Mouse (Mus musculus) heart, embryonic 16.5 days (tissue): ENCODE results near the gene Polr2e. TPM values are rescaled to one million over a fixed set of nuclear protein-coding genes. Genes with fewer than 3 reads are reported as not detected.

Experiments
- ATAC-seq: fragments of 200-750 bp; cut with Nextera tagmentation; replicated peaks from 2 replicates; pipeline ENCODE4 v1.8.0; 2017; ENCODE audit warnings: moderate number of reproducible peaks; ENCODE audit not compliant: insufficient read depth, low FRiP score; ENCODE audit errors: extremely low read depth
- H3K27ac ChIP-seq: fragments of 300-500 bp; sonication (generic); 2 replicates; pipeline ENCODE4 v1.5.1; 2014; ENCODE audit warnings: mild to moderate bottlenecking, low read length, control low read depth, moderate library complexity
- H3K27me3 ChIP-seq: fragments of 300-500 bp; sonication (generic); 2 replicates; pipeline ENCODE4 v1.6.1; 2014; ENCODE audit warnings: low read length, mixed read lengths; ENCODE audit not compliant: control insufficient read depth, insufficient read depth
- H3K36me3 ChIP-seq: fragments of 300-500 bp; sonication (generic); 2 replicates; pipeline ENCODE4 v1.6.1; 2014; ENCODE audit not compliant: control insufficient read depth, insufficient read depth
- H3K4me1 ChIP-seq: fragments of 300-500 bp; sonication (generic); 2 replicates; pipeline ENCODE4 v1.6.1; 2014; ENCODE audit warnings: low read length, mixed read lengths; ENCODE audit not compliant: control insufficient read depth, insufficient read depth
- H3K4me2 ChIP-seq: fragments of 300-500 bp; sonication (generic); 2 replicates; pipeline ENCODE4 v1.6.1; 2014; ENCODE audit warnings: low read depth, mild to moderate bottlenecking, control low read depth, low read length
- H3K4me3 ChIP-seq: fragments of 300-500 bp; sonication (generic); 2 replicates; pipeline ENCODE4 v1.5.1; 2014; ENCODE audit warnings: mild to moderate bottlenecking, control low read depth, low read length
- H3K9ac ChIP-seq: fragments of 300-500 bp; sonication (generic); 2 replicates; pipeline ENCODE4 v1.6.1; 2014; ENCODE audit warnings: low read length, control low read depth
- H3K9me3 ChIP-seq: fragments of 300-500 bp; sonication (generic); replicated peaks from 2 replicates; pipeline ENCODE4 v1.6.1; 2016; ENCODE audit warnings: low read length; ENCODE audit not compliant: control insufficient read depth
- WGBS: fragments of 180-500 bp; shearing (Covaris S2); extraction: QIAGEN DNeasy Blood & Tissue Kit; methylation state at CpG from one replicate; pipeline ENCODE4 v1.1.7; 2014; 5-methylcytosine and 5-hydroxymethylcytosine counted together
- polyA plus RNA-seq: library from polyadenylated mRNA; unstranded; fragments of >200 nt; fragmentation: Nextera tagmentation; extraction: Ambion mirVana; gene quantifications from 2 replicates; pipeline ENCODE4 v1.2.1, GENCODE M21; 2015

Gene Polr2e
- polyA plus RNA-seq, 1 experiment from 2014 or later = 136 TPM

GRCm38 (mm10) chr10:79996272-79997033 is 43.1 kb downstream of the Polr2e start, which contains the start of gene Abca7:
Gene Abca7, plus strand, starts transcription at chr10:79996494.
- H3K9ac ChIP-seq = peak within 1 kb of the TSS; percentile 78
- H3K27ac ChIP-seq = peak within 1 kb of the TSS; percentile 71
- H3K9me3 ChIP-seq = peaks cover 3% of the 10 kb centered on the region
- peak within 1 kb of the TSS; percentile 68 for H3K4me3 ChIP-seq
- ATAC-seq = peak; percentile 86
- H3K27me3 ChIP-seq = no peaks in the 10 kb centered on the region
- WGBS = under 1% methylated on average over 34 of the region's 34 CpGs
- peaks cover 29% of the 10 kb centered on the region for H3K36me3 ChIP-seq
- peak within 1 kb of the TSS; percentile 89 for H3K4me2 ChIP-seq
- peaks cover 18% of the 10 kb centered on the region for H3K4me1 ChIP-seq

GRCm38 (mm10) chr10:79995636-79996035 is 44.0 kb downstream of the Polr2e start:
- 67% methylated on average over 1 of the region's 1 CpGs for WGBS
- H3K4me2 ChIP-seq = no peak overlapping the region
- peaks cover 37% of the 10 kb centered on the region for H3K36me3 ChIP-seq
- no peak overlapping the region for H3K9ac ChIP-seq
- no peak for ATAC-seq
- H3K4me3 ChIP-seq = no peak overlapping the region
- peak overlapping the region; percentile 55 for H3K27ac ChIP-seq
- no peaks in the 10 kb centered on the region for H3K27me3 ChIP-seq
- peaks cover 3% of the 10 kb centered on the region for H3K9me3 ChIP-seq
- H3K4me1 ChIP-seq = peaks cover 18% of the 10 kb centered on the region

- Histone ChIP-seq H3K9ac (no peak overlapping the region), H3K36me3 (peaks cover 37% of the 10 kb centered on the region)
- WGBS = 70% methylated on average over 16 of the region's 16 CpGs
Observed at GRCm38 (mm10) chr10:79994397-79995115, 45.0 kb downstream of the Polr2e start.

GRCm38 (mm10) chr10:79991548-79991947 is 48.0 kb downstream of the Polr2e start:
- no peak overlapping the region for H3K9ac ChIP-seq
- H3K36me3 ChIP-seq = peaks cover 37% of the 10 kb centered on the region
- H3K4me1 ChIP-seq = peaks cover 32% of the 10 kb centered on the region
- H3K9me3 ChIP-seq = peaks cover 3% of the 10 kb centered on the region
- H3K4me3 ChIP-seq = no peak overlapping the region
- no peak for ATAC-seq
- H3K4me2 ChIP-seq = no peak overlapping the region
- no peak overlapping the region for H3K27ac ChIP-seq
- no peaks in the 10 kb centered on the region for H3K27me3 ChIP-seq
- WGBS = 82% methylated on average over 6 of the region's 6 CpGs

More at GRCm38 (mm10) chr10:79994397-79995115, 45.0 kb downstream of the Polr2e start:
- peaks cover 21% of the 10 kb centered on the region for H3K4me1 ChIP-seq
- H3K27me3 ChIP-seq = no peaks in the 10 kb centered on the region
- H3K9me3 ChIP-seq = peaks cover 3% of the 10 kb centered on the region
- peak overlapping the region; percentile 30; the same call in 1 of the 2 replicates for H3K27ac ChIP-seq
- H3K4me2 ChIP-seq = no peak overlapping the region
- no peak for ATAC-seq
- H3K4me3 ChIP-seq = no peak overlapping the region

- H3K9ac ChIP-seq = no peak overlapping the region
- H3K4me2 ChIP-seq = no peak overlapping the region
- WGBS = 74% methylated on average over 12 of the region's 12 CpGs
- H3K36me3 ChIP-seq = peaks cover 37% of the 10 kb centered on the region
- H3K4me1 ChIP-seq = peaks cover 37% of the 10 kb centered on the region
- no peak overlapping the region for H3K27ac ChIP-seq
- no peaks in the 10 kb centered on the region for H3K27me3 ChIP-seq
- H3K9me3 ChIP-seq = peaks cover 3% of the 10 kb centered on the region
- no peak overlapping the region for H3K4me3 ChIP-seq
- no peak for ATAC-seq
Observed at GRCm38 (mm10) chr10:79991099-79991498, 48.5 kb downstream of the Polr2e start.

GRCm38 (mm10) chr10:79989870-79990269 is 49.7 kb downstream of the Polr2e start:
- Histone ChIP-seq H3K27ac (peak overlapping the region; percentile 98; the same call in 1 of the 2 replicates), H3K36me3 (peaks cover 34% of the 10 kb centered on the region), H3K4me2 (peak overlapping the region; percentile 81), H3K9me3 (peaks cover 3% of the 10 kb centered on the region), H3K9ac (peak overlapping the region; percentile 95), H3K4me1 (peaks cover 39% of the 10 kb centered on the region), H3K27me3 (no peaks in the 10 kb centered on the region), H3K4me3 (peak overlapping the region; percentile 89)
- WGBS = 10% methylated on average over 15 of the region's 15 CpGs
- ATAC-seq = no peak

- no peaks in the 10 kb centered on the region for H3K27me3 ChIP-seq
- peak overlapping the region; percentile 81 for H3K4me2 ChIP-seq
- H3K4me3 ChIP-seq = peak overlapping the region; percentile 89
- H3K27ac ChIP-seq = peak overlapping the region; percentile 98
- peaks cover 3% of the 10 kb centered on the region for H3K9me3 ChIP-seq
- 24% methylated on average over 8 of the region's 8 CpGs for WGBS
- peak overlapping the region; percentile 95 for H3K9ac ChIP-seq
- no peak for ATAC-seq
- peaks cover 31% of the 10 kb centered on the region for H3K36me3 ChIP-seq
- peaks cover 38% of the 10 kb centered on the region for H3K4me1 ChIP-seq
Observed at GRCm38 (mm10) chr10:79989272-79989786, 50.3 kb downstream of the Polr2e start.

GRCm38 (mm10) chr10:79988506-79989271 is 50.9 kb downstream of the Polr2e start, which contains the start of gene Cnn2:
Gene Cnn2, plus strand, starts transcription at chr10:79988584.
- Histone ChIP-seq H3K9ac (peak within 1 kb of the TSS; percentile 95), H3K4me2 (peak within 1 kb of the TSS; percentile 81), H3K27me3 (no peaks in the 10 kb centered on the region), H3K4me1 (peaks cover 35% of the 10 kb centered on the region), H3K9me3 (peaks cover 3% of the 10 kb centered on the region), H3K27ac (peak within 1 kb of the TSS; percentile 98), H3K36me3 (peaks cover 31% of the 10 kb centered on the region), H3K4me3 (peak within 1 kb of the TSS; percentile 89)
- WGBS = under 1% methylated on average over 59 of the region's 59 CpGs
- ATAC-seq = 0 out of 2 replicates have a peak, but pooled peaks have one; percentile 7
